Mouse (Mus musculus) R1 (cell line): ENCODE data around the gene Mark4.

ENCODE experiments used
- DNase-seq: peaks from one replicate; pipeline ENCODE4 v3.0.0-alpha.2; 2018; ENCODE audit warnings: low read depth, low spot score

The Mark4 gene

GRCm38 (mm10) chr7:19441448-19442091 is 17.1 kb downstream of the Mark4 start:
- DNase-seq, result no peak

- no peak for DNase-seq
Observed at GRCm38 (mm10) chr7:19437048-19437447, 21.6 kb downstream of the Mark4 start.

- DNase-seq, result peak; percentile 84
Observed at GRCm38 (mm10) chr7:19436276-19436675, 22.3 kb downstream of the Mark4 start.

- peak; percentile 70 for DNase-seq
Observed at GRCm38 (mm10) chr7:19432475-19432874, 26.1 kb downstream of the Mark4 start.

GRCm38 (mm10) chr7:19430402-19430801 is 28.2 kb downstream of the Mark4 start:
- DNase-seq, result no peak

GRCm38 (mm10) chr7:19429726-19430125 is 28.9 kb downstream of the Mark4 start:
- DNase-seq, result no peak

- no peak for DNase-seq
Observed at GRCm38 (mm10) chr7:19427999-19428650, 30.5 kb downstream of the Mark4 start.

- DNase-seq, result peak; percentile 73
Observed at GRCm38 (mm10) chr7:19426888-19427287, 31.7 kb downstream of the Mark4 start.

GRCm38 (mm10) chr7:19426349-19426748 is 32.3 kb downstream of the Mark4 start:
- peak; percentile 60 for DNase-seq

GRCm38 (mm10) chr7:19424051-19424450 is 34.6 kb downstream of the Mark4 start:
- DNase-seq, result no peak

- no peak for DNase-seq
Observed at GRCm38 (mm10) chr7:19423083-19423482, 35.5 kb downstream of the Mark4 start.

GRCm38 (mm10) chr7:19420821-19421636 is 37.6 kb downstream of the Mark4 start:
- peak; percentile 96 for DNase-seq

- no peak for DNase-seq
Observed at GRCm38 (mm10) chr7:19420121-19420520, 38.5 kb downstream of the Mark4 start.

- no peak for DNase-seq
Observed at GRCm38 (mm10) chr7:19416590-19416989, 42.0 kb downstream of the Mark4 start.

- no peak for DNase-seq
Observed at GRCm38 (mm10) chr7:19413525-19413924, 45.1 kb downstream of the Mark4 start.

GRCm38 (mm10) chr7:19411783-19412182 is 46.8 kb downstream of the Mark4 start:
- no peak for DNase-seq

GRCm38 (mm10) chr7:19410766-19411344 is 47.8 kb downstream of the Mark4 start:
- DNase-seq, result no peak

- no peak for DNase-seq
Observed at GRCm38 (mm10) chr7:19409753-19410152, 48.9 kb downstream of the Mark4 start.

GRCm38 (mm10) chr7:19405417-19405816 is 53.2 kb downstream of the Mark4 start:
- peak; percentile 75 for DNase-seq

GRCm38 (mm10) chr7:19404476-19404875 is 54.1 kb downstream of the Mark4 start, which contains the start of gene Ckm:
Gene Ckm (plus strand): TSS chr7:19404776.
- no peak for DNase-seq

GRCm38 (mm10) chr7:19403731-19404296 is 54.8 kb downstream of the Mark4 start, which contains the start of gene Klc3:
Gene Klc3 (minus strand): TSS chr7:19404104.
- DNase-seq, result peak; percentile 88
